ENCODE assay signal across 23 mouse cellular contexts in the genomic region with DNA sequence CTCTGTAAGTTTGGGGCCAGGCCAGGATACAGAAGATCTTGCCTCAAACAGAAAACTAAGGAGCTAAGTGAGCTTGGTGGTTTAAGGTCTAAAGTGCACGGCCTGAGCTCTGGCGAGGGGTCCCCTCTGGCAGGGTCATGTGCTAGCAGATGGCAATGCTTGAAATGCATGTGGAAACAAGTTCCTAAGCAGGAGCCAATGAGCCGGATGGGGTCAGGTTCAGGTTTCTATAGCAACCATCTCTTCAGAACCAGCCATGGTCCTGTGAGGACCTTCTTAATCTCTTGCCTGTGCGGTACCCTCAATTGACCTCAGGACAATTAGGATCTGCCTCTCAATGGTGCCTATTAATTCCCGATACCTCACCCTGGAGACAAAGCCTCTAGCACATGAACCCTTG. TPM values are rescaled to one million over a fixed set of nuclear protein-coding genes. Genes with fewer than 3 reads are reported as not detected.
DNase-seq lines count a peak whose midpoint lies in the region; ATAC-seq lines count a peak whose summit lies in the region.
"Had no signal": no experiment of that assay in that cellular context is flagged by ENCODE, and none has a peak within 500 bp of the region (broad histone marks: within the 10 kb centered on the region; RNA-seq: fewer than 3 reads in every experiment).

No protein-coding gene starts in this region.

- peaks cover 37% of the 10 kb centered on the region for H3K4me1 ChIP-seq in forebrain, embryonic 10.5 days
- peaks cover 18% of the 10 kb centered on the region for H3K4me1 ChIP-seq in forebrain, embryonic 15.5 days
- peaks cover 10% of the 10 kb centered on the region for H3K4me1 ChIP-seq in midbrain, embryonic 11.5 days (ENCODE audit: control insufficient read depth, insufficient read depth, low read length)
- peaks cover 18% of the 10 kb centered on the region for H3K4me1 ChIP-seq in midbrain, embryonic 16.5 days (ENCODE audit: control insufficient read depth, insufficient read depth, low read length)
- H3K4me1 ChIP-seq: heart, embryonic 10.5 days; intestine, embryonic 15.5 days had no signal

- H3K9ac ChIP-seq in forebrain, embryonic 15.5 days (replicated peaks): no peak overlapping the region
- no peak overlapping the region for H3K9ac ChIP-seq in midbrain, embryonic 11.5 days (ENCODE audit: low read length)
- H3K9ac ChIP-seq in midbrain, embryonic 16.5 days (ENCODE audit: low read depth, low read length): no peak overlapping the region
- H3K9ac ChIP-seq: embryonic facial prominence, embryonic 15.5 days; hindbrain, embryonic 13.5 days; intestine, embryonic 15.5 days had no signal

- H3K27ac ChIP-seq in forebrain, embryonic 10.5 days: 0 out of 2 replicates have a peak overlapping the region, but pooled peaks have one; percentile 15
- H3K27ac ChIP-seq in forebrain, embryonic 15.5 days (replicated peaks): no peak overlapping the region
- H3K27ac ChIP-seq in midbrain, embryonic 11.5 days (ENCODE audit: low read depth, low read length): no peak overlapping the region
- H3K27ac ChIP-seq in midbrain, embryonic 16.5 days (ENCODE audit: low read length): no peak overlapping the region
- H3K27ac ChIP-seq: embryonic facial prominence, embryonic 15.5 days; heart, embryonic 10.5 days; hindbrain, embryonic 13.5 days; intestine, embryonic 15.5 days had no signal

- H3K9me3 ChIP-seq in forebrain, embryonic 10.5 days: peaks cover 5% of the 10 kb centered on the region; the same call in 1 of the 2 replicates
- H3K9me3 ChIP-seq in forebrain, embryonic 15.5 days: no peaks in the 10 kb centered on the region
- H3K9me3 ChIP-seq in midbrain, embryonic 11.5 days (ENCODE audit: control insufficient read depth, low read length): no peaks in the 10 kb centered on the region
- H3K9me3 ChIP-seq in midbrain, embryonic 16.5 days (replicated peaks; ENCODE audit: control insufficient read depth, low read length, poor library complexity, severe bottlenecking): no peaks in the 10 kb centered on the region
- H3K9me3 ChIP-seq: embryonic facial prominence, embryonic 15.5 days; heart, embryonic 10.5 days; hindbrain, embryonic 13.5 days; intestine, embryonic 15.5 days had no signal

- WGBS in forebrain, embryonic 10.5 days: 37% methylated on average over 5 of the region's 5 CpGs
- 21% methylated on average over 5 of the region's 5 CpGs for WGBS in forebrain, embryonic 15.5 days
- WGBS in midbrain, embryonic 11.5 days: 19% methylated on average over 5 of the region's 5 CpGs
- WGBS in midbrain, embryonic 16.5 days: 17% methylated on average over 5 of the region's 5 CpGs

- no peaks in the 10 kb centered on the region for H3K36me3 ChIP-seq in forebrain, embryonic 10.5 days (replicated peaks)
- no peaks in the 10 kb centered on the region for H3K36me3 ChIP-seq in forebrain, embryonic 15.5 days
- H3K36me3 ChIP-seq in midbrain, embryonic 11.5 days (ENCODE audit: control insufficient read depth, insufficient read depth, low read length): no peaks in the 10 kb centered on the region
- no peaks in the 10 kb centered on the region for H3K36me3 ChIP-seq in midbrain, embryonic 16.5 days (ENCODE audit: control insufficient read depth, insufficient read depth, low read length)
- H3K36me3 ChIP-seq: embryonic facial prominence, embryonic 15.5 days; heart, embryonic 10.5 days; hindbrain, embryonic 13.5 days; intestine, embryonic 15.5 days had no signal

- H3K4me2 ChIP-seq in forebrain, embryonic 15.5 days (replicated peaks): no peak overlapping the region
- H3K4me2 ChIP-seq in midbrain, embryonic 11.5 days: no peak overlapping the region
- no peak overlapping the region for H3K4me2 ChIP-seq in midbrain, embryonic 16.5 days (ENCODE audit: low read length)
- H3K4me2 ChIP-seq: embryonic facial prominence, embryonic 15.5 days; hindbrain, embryonic 13.5 days; intestine, embryonic 15.5 days had no signal

- peaks cover 28% of the 10 kb centered on the region for H3K27me3 ChIP-seq in forebrain, embryonic 10.5 days (ENCODE audit: poor library complexity, severe bottlenecking)
- H3K27me3 ChIP-seq in forebrain, embryonic 15.5 days: no peaks in the 10 kb centered on the region
- no peaks in the 10 kb centered on the region for H3K27me3 ChIP-seq in midbrain, embryonic 11.5 days (ENCODE audit: control insufficient read depth, insufficient read depth, low read length)
- no peaks in the 10 kb centered on the region for H3K27me3 ChIP-seq in midbrain, embryonic 16.5 days (ENCODE audit: control insufficient read depth, insufficient read depth, low read depth, low read length)
- H3K27me3 ChIP-seq: embryonic facial prominence, embryonic 15.5 days; hindbrain, embryonic 13.5 days; intestine, embryonic 15.5 days had no signal

- no peak overlapping the region for H3K4me3 ChIP-seq in forebrain, embryonic 10.5 days
- H3K4me3 ChIP-seq in forebrain, embryonic 15.5 days: no peak overlapping the region
- no peak overlapping the region for H3K4me3 ChIP-seq in midbrain, embryonic 11.5 days (ENCODE audit: low read depth, low read length)
- H3K4me3 ChIP-seq in midbrain, embryonic 16.5 days (ENCODE audit: low read depth, low read length): no peak overlapping the region
- H3K4me3 ChIP-seq: embryonic facial prominence, embryonic 15.5 days; erythroblast, embryonic 14.5 days; heart, embryonic 10.5 days; hindbrain, embryonic 13.5 days; intestine, embryonic 15.5 days had no signal

- no peak for ATAC-seq in forebrain, embryonic 15.5 days (replicated peaks)
- peak; percentile 76 for ATAC-seq in midbrain, embryonic 11.5 days (ENCODE audit: low FRiP score)
- ATAC-seq in midbrain, embryonic 16.5 days: no peak
- ATAC-seq: forebrain, embryonic 16.5 days; intestine, embryonic 15.5 days had no signal

- DNase-seq in forebrain, embryonic 10.5 days (ENCODE audit: extremely low spot score, low spot score): peak; percentile 38
- DNase-seq in midbrain, embryonic 11.5 days (ENCODE audit: low spot score, missing footprints): peak; percentile 89
- peak; percentile 48 for DNase-seq in embryo, embryonic 11 days
- no peak for DNase-seq in spleen, adult 12 weeks (ENCODE audit: low spot score)
- DNase-seq: adrenal gland, adult 2 months; adrenal gland, postnatal 25 days; cerebellum, adult 2 months; gastrocnemius, postnatal 10 days; heart, adult 18-20 months; heart, postnatal 10 days; heart, postnatal 4 days had no signal

RNA-seq across cellular contexts. Expression of a gene that starts 56.6 kb away (rescaled TPM):
- not detected in 2 replicates for polyA plus RNA-seq in forebrain, embryonic 10.5 days (2016; fragmentation: Nextera tagmentation; extraction: Ambion mirVana)
- polyA plus RNA-seq in forebrain, embryonic 15.5 days (2015; fragmentation: Nextera tagmentation; extraction: Ambion mirVana): not detected in 2 replicates
- polyA plus RNA-seq in midbrain, embryonic 11.5 days (2014; fragmentation: Nextera tagmentation; extraction: Ambion mirVana): not detected in 2 replicates
- polyA plus RNA-seq in midbrain, embryonic 16.5 days (2015; fragmentation: Nextera tagmentation; extraction: Ambion mirVana): not detected in 2 replicates
- polyA plus RNA-seq: adrenal gland, adult 2 months; cerebellum, adult 2 months; embryonic facial prominence, embryonic 11.5 days; embryonic facial prominence, embryonic 15.5 days; erythroblast, embryonic 14.5 days; forebrain, embryonic 11.5 days; forebrain, embryonic 16.5 days; frontal cortex, adult 2 months; heart, embryonic 10.5 days; heart, embryonic 14.5 days; hindbrain, embryonic 13.5 days; intestine, embryonic 15.5 days had no signal

RNA-seq across cellular contexts. Expression of a gene that starts 56.7 kb away (rescaled TPM):
- 234 and 235 TPM in 2 replicates for polyA plus RNA-seq in forebrain, embryonic 10.5 days (2016; fragmentation: Nextera tagmentation; extraction: Ambion mirVana)
- polyA plus RNA-seq in forebrain, embryonic 15.5 days (2015; fragmentation: Nextera tagmentation; extraction: Ambion mirVana): 145 and 149 TPM in 2 replicates
- polyA plus RNA-seq in midbrain, embryonic 11.5 days (2014; fragmentation: Nextera tagmentation; extraction: Ambion mirVana): 186 and 197 TPM in 2 replicates
- 138 and 154 TPM in 2 replicates for polyA plus RNA-seq in midbrain, embryonic 16.5 days (2015; fragmentation: Nextera tagmentation; extraction: Ambion mirVana)
